Mouse (Mus musculus) gastrocnemius, adult 8-10 months (tissue): Measurements from ENCODE around the gene Als2. TPM values are rescaled to one million over a fixed set of nuclear protein-coding genes. Genes with fewer than 3 reads are reported as not detected.

Experiments used
- DNase-seq, 2 experiments: peaks; one replicate each; pipeline ENCODE4 v3.0.0; 2022; ENCODE audit warnings: low spot score in 2 of 2
- total RNA-seq, 4 experiments: library from RNA; stranded (reverse); gene quantifications; 2 replicates each; pipeline ENCODE4 v1.2.4; 2022

Als2 gene
- total RNA-seq, 4 experiments from 2014 or later = 16.5 to 18.5 (median 17.7) TPM

- DNase-seq = no peak
Measured at GRCm38 (mm10) chr1:59166232-59166905, 70.7 kb downstream of the Als2 start.

GRCm38 (mm10) chr1:59163918-59164317 lies 73.1 kb downstream of the Als2 start:
- no peak for DNase-seq

GRCm38 (mm10) chr1:59163030-59163461 lies 74.0 kb downstream of the Als2 start, which contains the start of gene Mpp4:
Mpp4 (minus strand) TSS chr1:59163389.
- DNase-seq = no peak

GRCm38 (mm10) chr1:59162309-59163024 lies 74.6 kb downstream of the Als2 start:
- no peak for DNase-seq

GRCm38 (mm10) chr1:59161396-59161795 lies 75.6 kb downstream of the Als2 start:
- DNase-seq = no peak

GRCm38 (mm10) chr1:59160871-59161270 lies 76.2 kb downstream of the Als2 start:
- no peak for DNase-seq

GRCm38 (mm10) chr1:59159136-59159535 lies 77.9 kb downstream of the Als2 start:
- no peak for DNase-seq

GRCm38 (mm10) chr1:59158498-59158897 lies 78.5 kb downstream of the Als2 start:
- DNase-seq = no peak

GRCm38 (mm10) chr1:59157846-59158245 lies 79.2 kb downstream of the Als2 start:
- DNase-seq = no peak

GRCm38 (mm10) chr1:59152346-59152745 lies 84.7 kb downstream of the Als2 start:
- DNase-seq = no peak

- DNase-seq = no peak
Measured at GRCm38 (mm10) chr1:59150542-59150941, 86.5 kb downstream of the Als2 start.

GRCm38 (mm10) chr1:59144543-59144942 lies 92.5 kb downstream of the Als2 start:
- no peak for DNase-seq

- peak; percentile 46 to 51 for DNase-seq
Measured at GRCm38 (mm10) chr1:59142809-59143208, 94.2 kb downstream of the Als2 start.

GRCm38 (mm10) chr1:59134419-59134818 lies 102.6 kb downstream of the Als2 start:
- DNase-seq = no peak

- no peak for DNase-seq
Measured at GRCm38 (mm10) chr1:59128879-59129278, 108.2 kb downstream of the Als2 start.

GRCm38 (mm10) chr1:59125558-59125957 lies 111.5 kb downstream of the Als2 start:
- no peak for DNase-seq

GRCm38 (mm10) chr1:59119720-59120457 lies 117.1 kb downstream of the Als2 start, which contains the start of gene Tmem237:
Tmem237 (minus strand) TSS chr1:59120408.
- peak; percentile 75 to 85 for DNase-seq

Other genes starting within 250 kb of the Als2 start
- gene C2cd6, start 142.3 kb downstream of the Als2 start, total RNA-seq = not detected
- 1 to 10 TPM; 4.2 to 6.1 (median 4.4) TPM for gene Tmem237, start 116.8 kb downstream of the Als2 start, total RNA-seq
- gene Mpp4, start 73.8 kb downstream of the Als2 start, total RNA-seq = under 1 TPM in 2 of 4 experiments, not detected in 2; 0.11 to 0.13 TPM
- gene Cdk15, start 19.7 kb upstream of the Als2 start, total RNA-seq = under 1 TPM in 1 of 4 experiments, not detected in 3; 0.22 TPM
- 10 to 100 TPM; 34.5 to 48.6 (median 42.6) TPM for gene Fzd7, start 245.2 kb upstream of the Als2 start, total RNA-seq